Mouse (Mus musculus) thymus, adult 2 months (tissue): Measurements from ENCODE around the gene Hnrnpd.

Source experiments
- CTCF ChIP-seq: fragments of 200-500 bp; IDR thresholded peaks from 2 replicates; pipeline ENCODE4 v1.5.1; 2012; ENCODE audit warnings: mild to moderate bottlenecking, control low read depth, low read length, moderate library complexity, borderline replicate concordance; ENCODE audit not compliant: control insufficient read depth, poor library complexity, insufficient read depth; ENCODE audit errors: extremely low read depth
- POLR2A ChIP-seq: fragments of 200-500 bp; IDR thresholded peaks from 2 replicates; pipeline ENCODE4 v1.6.1; 2012; ENCODE audit warnings: mild to moderate bottlenecking, low read length, control low read depth, moderate library complexity; ENCODE audit not compliant: control insufficient read depth, poor library complexity, insufficient read depth; ENCODE audit errors: extremely low read depth

GRCm38 (mm10) chr5:99952513-99952912, 26.2 kb downstream of the Hnrnpd start:
- no peak for TF ChIP-seq CTCF
- TF ChIP-seq POLR2A = no peak
